Mouse (Mus musculus): Measurements from ENCODE around the gene Cfap299. TPM values are rescaled to one million over a fixed set of nuclear protein-coding genes. Genes with fewer than 3 reads are reported as not detected.

Gene Cfap299
- polyA plus RNA-seq, 1 experiment from 2014 or later: 0.43 TPM

- 48% methylated on average over 9 of the region's 9 CpGs for WGBS
- Histone ChIP-seq H3K4me2 (replicated peaks; ENCODE audit: low read depth, low read length) (no peak overlapping the region), H3K9me3 (ENCODE audit: control insufficient read depth, low read length) (no peaks in the 10 kb centered on the region), H3K36me3 (ENCODE audit: control insufficient read depth, insufficient read depth, low read length) (no peaks in the 10 kb centered on the region), H3K4me3 (ENCODE audit: low read length) (no peak overlapping the region), H3K27ac (ENCODE audit: low read depth, low read length) (no peak overlapping the region), H3K4me1 (ENCODE audit: control insufficient read depth, insufficient read depth, low read length) (0 out of 2 replicates have a peak, but pooled peaks cover 8% of the 10 kb centered on the region), H3K9ac (ENCODE audit: low read depth, low read length) (no peak overlapping the region), H3K27me3 (ENCODE audit: control insufficient read depth, insufficient read depth, low read length) (no peaks in the 10 kb centered on the region)
- ATAC-seq (ENCODE audit: low FRiP score, low TSS enrichment): peak; percentile 91
Measured at GRCm38 (mm10) chr5:98416385-98417145, 87.5 kb downstream of the Cfap299 start.

- no peaks in the 10 kb centered on the region for H3K36me3 ChIP-seq (ENCODE audit: control insufficient read depth, insufficient read depth, low read length)
- no peak overlapping the region for H3K4me2 ChIP-seq (replicated peaks; ENCODE audit: low read depth, low read length)
- 95% methylated on average over 1 of the region's 1 CpGs for WGBS
- H3K4me1 ChIP-seq (ENCODE audit: control insufficient read depth, insufficient read depth, low read length): no peaks in the 10 kb centered on the region
- H3K27me3 ChIP-seq (ENCODE audit: control insufficient read depth, insufficient read depth, low read length): no peaks in the 10 kb centered on the region
- H3K9ac ChIP-seq (ENCODE audit: low read depth, low read length): no peak overlapping the region
- no peak overlapping the region for H3K27ac ChIP-seq (ENCODE audit: low read depth, low read length)
- no peak overlapping the region for H3K4me3 ChIP-seq (ENCODE audit: low read length)
- H3K9me3 ChIP-seq (ENCODE audit: control insufficient read depth, low read length): no peaks in the 10 kb centered on the region
- ATAC-seq (ENCODE audit: low FRiP score, low TSS enrichment): no peak
Measured at GRCm38 (mm10) chr5:98424965-98425364, 95.9 kb downstream of the Cfap299 start.

GRCm38 (mm10) chr5:98426112-98426511, 97.0 kb downstream of the Cfap299 start:
- H3K4me1 ChIP-seq (ENCODE audit: control insufficient read depth, insufficient read depth, low read length): no peaks in the 10 kb centered on the region
- peak; percentile 49; the same call in 1 of the 2 replicates for ATAC-seq (ENCODE audit: low FRiP score, low TSS enrichment)
- H3K9me3 ChIP-seq (ENCODE audit: control insufficient read depth, low read length): no peaks in the 10 kb centered on the region
- WGBS: 62% methylated on average over 5 of the region's 5 CpGs
- H3K27me3 ChIP-seq (ENCODE audit: control insufficient read depth, insufficient read depth, low read length): no peaks in the 10 kb centered on the region
- H3K27ac ChIP-seq (ENCODE audit: low read depth, low read length): no peak overlapping the region
- no peak overlapping the region for H3K4me3 ChIP-seq (ENCODE audit: low read length)
- H3K36me3 ChIP-seq (ENCODE audit: control insufficient read depth, insufficient read depth, low read length): no peaks in the 10 kb centered on the region
- H3K4me2 ChIP-seq (replicated peaks; ENCODE audit: low read depth, low read length): no peak overlapping the region
- H3K9ac ChIP-seq (ENCODE audit: low read depth, low read length): no peak overlapping the region

GRCm38 (mm10) chr5:98430060-98430459, 101.0 kb downstream of the Cfap299 start:
- ATAC-seq (ENCODE audit: low FRiP score, low TSS enrichment): no peak
- no peak overlapping the region for H3K27ac ChIP-seq (ENCODE audit: low read depth, low read length)

GRCm38 (mm10) chr5:98438686-98439085, 109.6 kb downstream of the Cfap299 start:
- no peak for ATAC-seq (ENCODE audit: low FRiP score, low TSS enrichment)
- Histone ChIP-seq H3K9ac (ENCODE audit: low read depth, low read length) (no peak overlapping the region), H3K9me3 (ENCODE audit: control insufficient read depth, low read length) (no peaks in the 10 kb centered on the region), H3K4me1 (ENCODE audit: control insufficient read depth, insufficient read depth, low read length) (no peaks in the 10 kb centered on the region), H3K27me3 (ENCODE audit: control insufficient read depth, insufficient read depth, low read length) (no peaks in the 10 kb centered on the region), H3K27ac (ENCODE audit: low read depth, low read length) (no peak overlapping the region), H3K4me3 (ENCODE audit: low read length) (no peak overlapping the region), H3K36me3 (ENCODE audit: control insufficient read depth, insufficient read depth, low read length) (no peaks in the 10 kb centered on the region), H3K4me2 (replicated peaks; ENCODE audit: low read depth, low read length) (no peak overlapping the region)
- 75% methylated on average over 3 of the region's 3 CpGs for WGBS

More at GRCm38 (mm10) chr5:98430060-98430459, 101.0 kb downstream of the Cfap299 start:
- Histone ChIP-seq H3K27me3 (ENCODE audit: control insufficient read depth, insufficient read depth, low read length) (no peaks in the 10 kb centered on the region), H3K4me3 (ENCODE audit: low read length) (no peak overlapping the region), H3K9ac (ENCODE audit: low read depth, low read length) (no peak overlapping the region), H3K4me1 (ENCODE audit: control insufficient read depth, insufficient read depth, low read length) (no peaks in the 10 kb centered on the region), H3K36me3 (ENCODE audit: control insufficient read depth, insufficient read depth, low read length) (no peaks in the 10 kb centered on the region), H3K4me2 (replicated peaks; ENCODE audit: low read depth, low read length) (no peak overlapping the region), H3K9me3 (ENCODE audit: control insufficient read depth, low read length) (no peaks in the 10 kb centered on the region)
- 59% methylated on average over 7 of the region's 7 CpGs for WGBS

- Histone ChIP-seq H3K9ac (ENCODE audit: low read depth, low read length) (no peak overlapping the region), H3K27me3 (ENCODE audit: control insufficient read depth, insufficient read depth, low read length) (no peaks in the 10 kb centered on the region), H3K36me3 (ENCODE audit: control insufficient read depth, insufficient read depth, low read length) (no peaks in the 10 kb centered on the region), H3K4me1 (ENCODE audit: control insufficient read depth, insufficient read depth, low read length) (no peaks in the 10 kb centered on the region), H3K4me2 (replicated peaks; ENCODE audit: low read depth, low read length) (no peak overlapping the region), H3K4me3 (ENCODE audit: low read length) (no peak overlapping the region), H3K9me3 (ENCODE audit: control insufficient read depth, low read length) (no peaks in the 10 kb centered on the region), H3K27ac (ENCODE audit: low read depth, low read length) (peak overlapping the region; percentile 8; the same call in 1 of the 2 replicates)
- ATAC-seq (ENCODE audit: low FRiP score, low TSS enrichment): peak; percentile 49; the same call in 1 of the 2 replicates
- 75% methylated on average over 12 of the region's 12 CpGs for WGBS
Measured at GRCm38 (mm10) chr5:98446771-98447462, 117.8 kb downstream of the Cfap299 start.

- ATAC-seq (ENCODE audit: low FRiP score, low TSS enrichment): no peak
- WGBS: 72% methylated on average over 2 of the region's 2 CpGs
Measured at GRCm38 (mm10) chr5:98449873-98450272, 120.8 kb downstream of the Cfap299 start.

GRCm38 (mm10) chr5:98466882-98467535, 137.9 kb downstream of the Cfap299 start:
- 0 out of 2 replicates have a peak, but pooled peaks have one; percentile 20 for ATAC-seq (ENCODE audit: low FRiP score, low TSS enrichment)
- H3K9ac ChIP-seq (ENCODE audit: low read depth, low read length): no peak overlapping the region
- no peaks in the 10 kb centered on the region for H3K27me3 ChIP-seq (ENCODE audit: control insufficient read depth, insufficient read depth, low read length)
- H3K4me3 ChIP-seq (ENCODE audit: low read length): no peak overlapping the region
- no peaks in the 10 kb centered on the region for H3K36me3 ChIP-seq (ENCODE audit: control insufficient read depth, insufficient read depth, low read length)
- no peak overlapping the region for H3K27ac ChIP-seq (ENCODE audit: low read depth, low read length)
- H3K4me1 ChIP-seq (ENCODE audit: control insufficient read depth, insufficient read depth, low read length): peaks cover 6% of the 10 kb centered on the region; the same call in 1 of the 2 replicates
- WGBS: 36% methylated on average over 4 of the region's 4 CpGs
- H3K4me2 ChIP-seq (replicated peaks; ENCODE audit: low read depth, low read length): no peak overlapping the region
- no peaks in the 10 kb centered on the region for H3K9me3 ChIP-seq (ENCODE audit: control insufficient read depth, low read length)

More at GRCm38 (mm10) chr5:98449873-98450272, 120.8 kb downstream of the Cfap299 start:
- H3K4me3 ChIP-seq (ENCODE audit: low read length): no peak overlapping the region
- no peaks in the 10 kb centered on the region for H3K4me1 ChIP-seq (ENCODE audit: control insufficient read depth, insufficient read depth, low read length)
- no peak overlapping the region for H3K27ac ChIP-seq (ENCODE audit: low read depth, low read length)
- no peaks in the 10 kb centered on the region for H3K36me3 ChIP-seq (ENCODE audit: control insufficient read depth, insufficient read depth, low read length)
- no peaks in the 10 kb centered on the region for H3K9me3 ChIP-seq (ENCODE audit: control insufficient read depth, low read length)
- no peaks in the 10 kb centered on the region for H3K27me3 ChIP-seq (ENCODE audit: control insufficient read depth, insufficient read depth, low read length)
- H3K9ac ChIP-seq (ENCODE audit: low read depth, low read length): no peak overlapping the region
- H3K4me2 ChIP-seq (replicated peaks; ENCODE audit: low read depth, low read length): no peak overlapping the region

Measured in kidney, embryonic 14.5 days (tissue).